Mouse (Mus musculus): ENCODE measurements at regions not wholly inside any gene's neighbourhood (a gene's known extent, or its start where the extent isn't known, plus 50 kb on each side); places are given as distances from the start of the nearest gene placed in this dataset.

DNA sequence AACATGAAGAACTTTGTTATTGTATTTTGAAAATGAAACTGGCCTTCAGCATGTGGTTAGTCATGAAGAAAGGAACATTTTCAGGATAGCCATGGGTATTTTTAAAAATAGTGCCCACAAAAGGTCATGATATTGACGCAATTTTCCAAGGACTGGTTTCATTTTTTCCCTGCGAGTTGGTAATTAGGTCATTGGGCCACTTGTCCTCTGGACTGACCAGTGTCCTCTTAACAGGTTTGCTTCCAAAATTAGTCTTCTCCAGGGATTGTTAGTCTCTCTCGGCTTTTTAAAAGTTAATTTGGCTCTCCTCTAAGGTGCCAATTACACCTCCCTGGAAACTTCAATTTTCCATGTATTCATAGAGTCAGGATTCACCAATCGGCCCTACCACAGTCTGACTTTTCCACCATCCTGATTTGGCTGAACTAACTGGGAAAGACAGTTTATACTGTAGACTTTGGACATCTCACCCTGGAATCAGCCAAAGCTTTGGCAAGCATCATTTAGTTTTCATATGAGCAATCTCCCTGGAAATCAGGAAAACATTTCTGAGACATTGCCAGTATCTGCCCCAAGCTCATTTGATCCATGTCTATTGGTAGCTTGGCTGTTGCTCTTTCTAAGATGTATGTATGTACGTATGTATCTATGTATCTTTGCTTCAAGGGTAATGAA, 562.8 kb upstream of the Sox9 start:
- no peak overlapping the region for H3K4me2 ChIP-seq (ENCODE audit: low read depth, low read length)
- H3K9ac ChIP-seq (ENCODE audit: low read depth, low read length), result no peak overlapping the region
- WGBS, result 94% methylated on average over 5 of the region's 5 CpGs
- no peaks in the 10 kb centered on the region for H3K27me3 ChIP-seq (replicated peaks; ENCODE audit: control insufficient read depth, insufficient read depth, low read length)
- ATAC-seq, result no peak
- no peaks in the 10 kb centered on the region for H3K36me3 ChIP-seq (ENCODE audit: control insufficient read depth, insufficient read depth, low read length)
- no peaks in the 10 kb centered on the region for H3K4me1 ChIP-seq (ENCODE audit: control insufficient read depth, insufficient read depth, low read length)
- no peaks in the 10 kb centered on the region for H3K9me3 ChIP-seq (ENCODE audit: control insufficient read depth, low read length)
- H3K27ac ChIP-seq (ENCODE audit: low read length), result no peak overlapping the region
- H3K4me3 ChIP-seq (ENCODE audit: low read length), result no peak overlapping the region

DNA sequence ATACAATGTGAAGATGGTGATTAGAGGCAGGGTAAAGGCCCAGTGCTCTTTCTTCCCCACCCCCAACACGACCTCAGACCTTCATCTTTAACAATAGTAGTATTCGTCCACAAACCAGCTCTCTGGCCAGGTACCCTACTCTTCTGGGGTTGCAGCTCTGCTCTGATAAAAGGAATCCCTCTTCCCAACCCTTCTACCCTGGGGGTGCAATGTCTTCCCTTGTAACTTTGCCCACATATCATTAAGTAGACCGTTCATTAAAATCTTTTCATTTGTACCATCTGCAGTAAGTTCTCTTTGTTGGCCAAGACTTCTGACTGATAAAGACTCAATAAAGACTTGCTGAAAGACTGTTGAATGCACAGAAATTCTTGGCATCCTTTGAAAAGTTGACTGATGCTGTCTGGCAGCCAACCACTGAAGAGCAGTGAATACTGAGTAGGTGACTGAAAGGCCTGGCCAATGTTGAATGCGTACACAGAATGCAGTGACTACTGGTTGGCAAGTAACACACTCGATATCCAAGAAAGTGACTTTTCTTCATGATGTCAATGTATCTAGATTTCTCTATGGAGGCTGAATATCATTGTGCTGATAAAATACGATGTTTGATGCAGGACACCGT, 547.4 kb upstream of the Sox9 start:
- Histone ChIP-seq H3K4me3 (ENCODE audit: low read length) (no peak overlapping the region), H3K36me3 (ENCODE audit: control insufficient read depth, insufficient read depth, low read length) (no peaks in the 10 kb centered on the region), H3K27me3 (replicated peaks; ENCODE audit: control insufficient read depth, insufficient read depth, low read length) (no peaks in the 10 kb centered on the region), H3K9me3 (ENCODE audit: control insufficient read depth, low read length) (no peaks in the 10 kb centered on the region), H3K4me1 (ENCODE audit: control insufficient read depth, insufficient read depth, low read length) (no peaks in the 10 kb centered on the region; the same call in 1 of the 2 replicates), H3K27ac (ENCODE audit: low read length) (no peak overlapping the region), H3K9ac (ENCODE audit: low read depth, low read length) (no peak overlapping the region), H3K4me2 (ENCODE audit: low read depth, low read length) (no peak overlapping the region)
- ATAC-seq, result no peak
- WGBS, result 85% methylated on average over 7 of the region's 7 CpGs

DNA sequence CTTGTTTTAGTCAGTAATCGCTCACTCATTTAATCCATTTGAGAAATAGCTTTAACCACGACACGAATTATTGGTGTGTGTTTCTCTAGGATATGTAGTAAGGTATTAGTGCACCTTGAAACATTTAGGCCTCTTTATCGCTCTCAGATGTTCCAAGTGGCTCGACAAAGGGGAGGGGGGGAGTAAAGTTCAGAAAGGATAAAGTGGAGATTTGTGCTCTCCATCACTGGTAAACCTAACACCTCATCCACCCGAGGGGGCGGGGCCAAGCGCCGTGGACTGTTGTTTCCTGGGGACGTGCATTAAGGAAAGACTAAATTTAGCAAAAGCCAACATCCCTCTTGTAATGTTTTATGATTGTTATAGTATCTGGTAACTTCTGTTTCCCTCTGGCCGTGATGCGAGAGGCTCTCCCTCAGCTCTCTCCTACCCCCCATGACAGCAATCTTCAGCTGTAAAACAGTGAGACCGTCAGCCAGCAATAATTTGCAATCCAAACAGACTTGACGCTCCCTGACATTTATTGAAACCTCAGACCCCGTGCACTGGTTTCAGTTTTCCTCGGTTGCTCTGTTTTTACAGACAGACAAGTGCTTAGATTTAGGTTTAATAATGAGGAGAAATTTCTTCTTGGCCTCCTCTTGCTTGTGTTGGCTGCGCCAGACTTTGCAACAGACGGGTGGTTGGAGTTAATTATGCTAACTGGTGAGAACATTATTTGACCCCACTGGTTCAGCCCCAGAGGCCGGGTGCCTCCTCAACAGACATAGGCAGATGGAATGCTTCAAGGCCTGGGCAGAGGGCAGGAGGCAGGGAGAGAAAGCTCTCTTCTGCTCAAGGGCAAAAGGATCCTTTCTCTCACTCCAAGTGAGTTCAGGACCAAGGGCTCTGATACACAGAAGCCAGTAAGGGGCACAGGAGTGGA, 542.8 kb upstream of the Sox9 start:
- Histone ChIP-seq H3K36me3 (ENCODE audit: control insufficient read depth, insufficient read depth, low read length) (no peaks in the 10 kb centered on the region), H3K4me1 (ENCODE audit: control insufficient read depth, insufficient read depth, low read length) (no peaks in the 10 kb centered on the region; the same call in 1 of the 2 replicates), H3K27me3 (replicated peaks; ENCODE audit: control insufficient read depth, insufficient read depth, low read length) (no peaks in the 10 kb centered on the region), H3K9ac (ENCODE audit: low read depth, low read length) (no peak overlapping the region), H3K4me3 (ENCODE audit: low read length) (no peak overlapping the region), H3K4me2 (ENCODE audit: low read depth, low read length) (no peak overlapping the region), H3K27ac (ENCODE audit: low read length) (no peak overlapping the region), H3K9me3 (ENCODE audit: control insufficient read depth, low read length) (no peaks in the 10 kb centered on the region)
- WGBS, result 42% methylated on average over 19 of the region's 19 CpGs
- no peak for ATAC-seq

DNA sequence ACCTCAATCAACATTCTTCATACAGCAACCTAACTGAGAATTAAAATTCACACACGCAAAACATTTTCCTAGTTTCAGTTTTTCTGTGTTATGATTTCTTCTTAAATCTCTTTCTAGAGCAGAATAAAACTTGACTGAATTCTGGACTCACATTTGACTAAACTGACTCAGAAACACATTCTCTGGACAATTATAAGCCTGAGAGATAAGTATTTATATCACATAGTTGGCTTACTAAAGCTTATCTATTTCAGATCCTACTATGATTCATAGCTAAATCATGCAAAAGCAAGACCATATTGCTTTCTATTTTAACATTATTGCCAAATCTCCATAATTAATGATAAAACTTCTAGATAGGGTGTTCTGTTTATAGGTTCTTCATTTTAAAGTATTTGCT, 529.5 kb upstream of the Sox9 start:
- H3K9me3 ChIP-seq (ENCODE audit: control insufficient read depth, low read length), result no peaks in the 10 kb centered on the region
- no peak overlapping the region for H3K9ac ChIP-seq (ENCODE audit: low read depth, low read length)
- H3K27ac ChIP-seq (ENCODE audit: low read length), result no peak overlapping the region
- H3K4me1 ChIP-seq (ENCODE audit: control insufficient read depth, insufficient read depth, low read length), result no peaks in the 10 kb centered on the region
- H3K4me3 ChIP-seq (ENCODE audit: low read length), result no peak overlapping the region
- no peak for ATAC-seq
- no peaks in the 10 kb centered on the region for H3K36me3 ChIP-seq (ENCODE audit: control insufficient read depth, insufficient read depth, low read length)
- WGBS, result 88% methylated on average over 1 of the region's 1 CpGs
- H3K27me3 ChIP-seq (replicated peaks; ENCODE audit: control insufficient read depth, insufficient read depth, low read length), result no peaks in the 10 kb centered on the region
- H3K4me2 ChIP-seq (ENCODE audit: low read depth, low read length), result no peak overlapping the region

DNA sequence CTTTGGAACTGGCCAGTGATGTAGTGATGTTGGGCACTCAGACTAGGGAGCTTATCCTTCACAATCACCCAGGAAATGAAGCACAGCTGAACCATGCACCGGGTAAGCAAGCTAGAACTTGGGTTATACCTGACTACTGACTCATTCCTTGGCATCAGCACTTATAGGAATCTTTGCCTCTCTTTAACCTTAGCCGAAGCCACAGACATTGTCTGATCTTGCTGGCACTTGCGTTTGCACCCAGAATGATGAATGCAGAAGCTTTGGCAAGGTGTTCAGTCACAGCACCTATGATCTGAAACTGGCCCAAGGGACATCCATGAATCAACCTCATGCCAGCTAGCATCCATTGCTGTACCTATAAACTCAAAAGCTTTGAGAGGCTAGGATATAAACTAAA, 529.0 kb upstream of the Sox9 start:
- H3K4me1 ChIP-seq (ENCODE audit: control insufficient read depth, insufficient read depth, low read length), result no peaks in the 10 kb centered on the region
- H3K36me3 ChIP-seq (ENCODE audit: control insufficient read depth, insufficient read depth, low read length), result no peaks in the 10 kb centered on the region
- H3K9me3 ChIP-seq (ENCODE audit: control insufficient read depth, low read length), result no peaks in the 10 kb centered on the region
- WGBS, result 88% methylated on average over 3 of the region's 3 CpGs
- no peak overlapping the region for H3K4me3 ChIP-seq (ENCODE audit: low read length)
- H3K9ac ChIP-seq (ENCODE audit: low read depth, low read length), result no peak overlapping the region
- H3K27ac ChIP-seq (ENCODE audit: low read length), result no peak overlapping the region
- ATAC-seq, result no peak
- no peak overlapping the region for H3K4me2 ChIP-seq (ENCODE audit: low read depth, low read length)
- H3K27me3 ChIP-seq (replicated peaks; ENCODE audit: control insufficient read depth, insufficient read depth, low read length), result no peaks in the 10 kb centered on the region

DNA sequence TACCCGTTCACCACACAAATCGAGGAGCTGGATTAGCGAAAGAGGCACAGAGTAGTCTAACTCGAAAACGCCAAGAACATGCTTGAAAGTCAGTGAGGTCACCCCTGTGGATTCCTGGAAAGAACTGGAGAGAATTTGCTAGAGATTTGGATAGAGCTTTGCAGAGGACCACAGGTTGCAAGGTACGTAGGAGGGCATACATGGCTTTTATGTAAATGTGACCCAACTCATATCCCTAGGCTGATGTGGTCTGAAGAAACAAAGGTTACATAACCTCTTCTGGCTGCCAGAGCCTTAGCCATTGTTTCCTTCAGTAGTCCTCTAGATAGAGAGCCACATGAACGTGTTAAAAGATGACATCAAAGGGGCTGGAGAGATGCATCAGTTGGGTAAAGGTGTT, 525.7 kb upstream of the Sox9 start:
- no peaks in the 10 kb centered on the region for H3K4me1 ChIP-seq (ENCODE audit: control insufficient read depth, insufficient read depth, low read length)
- no peaks in the 10 kb centered on the region for H3K36me3 ChIP-seq (ENCODE audit: control insufficient read depth, insufficient read depth, low read length)
- H3K27me3 ChIP-seq (replicated peaks; ENCODE audit: control insufficient read depth, insufficient read depth, low read length), result no peaks in the 10 kb centered on the region
- no peak overlapping the region for H3K4me3 ChIP-seq (ENCODE audit: low read length)
- H3K9me3 ChIP-seq (ENCODE audit: control insufficient read depth, low read length), result no peaks in the 10 kb centered on the region
- H3K9ac ChIP-seq (ENCODE audit: low read depth, low read length), result no peak overlapping the region
- ATAC-seq, result no peak
- H3K27ac ChIP-seq (ENCODE audit: low read length), result no peak overlapping the region
- WGBS, result 85% methylated on average over 7 of the region's 7 CpGs
- H3K4me2 ChIP-seq (ENCODE audit: low read depth, low read length), result no peak overlapping the region

DNA sequence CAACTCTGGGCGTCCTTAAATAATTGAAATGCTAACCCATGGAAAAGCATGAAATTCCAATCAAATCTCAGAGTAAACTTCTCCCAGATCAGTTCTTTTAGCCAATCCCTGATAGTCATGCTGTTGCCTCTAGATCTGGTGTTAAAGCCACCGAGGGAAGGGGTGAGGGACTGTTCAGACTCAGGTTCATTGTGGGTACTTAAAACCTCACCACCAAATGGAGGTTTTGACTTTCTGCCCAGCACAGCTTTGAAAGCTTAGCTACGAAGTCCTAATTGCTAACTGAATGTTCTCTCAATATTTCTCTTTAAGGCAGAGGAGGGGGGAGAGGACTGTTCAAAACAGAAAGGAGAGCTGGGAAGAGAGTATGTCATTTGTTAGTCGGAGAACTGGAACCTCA, 517.9 kb upstream of the Sox9 start:
- Histone ChIP-seq H3K27ac (ENCODE audit: low read length) (no peak overlapping the region), H3K9ac (ENCODE audit: low read depth, low read length) (no peak overlapping the region), H3K27me3 (replicated peaks; ENCODE audit: control insufficient read depth, insufficient read depth, low read length) (no peaks in the 10 kb centered on the region), H3K36me3 (ENCODE audit: control insufficient read depth, insufficient read depth, low read length) (no peaks in the 10 kb centered on the region), H3K4me2 (ENCODE audit: low read depth, low read length) (no peak overlapping the region), H3K9me3 (ENCODE audit: control insufficient read depth, low read length) (no peaks in the 10 kb centered on the region), H3K4me1 (ENCODE audit: control insufficient read depth, insufficient read depth, low read length) (no peaks in the 10 kb centered on the region), H3K4me3 (ENCODE audit: low read length) (no peak overlapping the region)
- 77% methylated on average over 4 of the region's 4 CpGs for WGBS
- ATAC-seq, result no peak

DNA sequence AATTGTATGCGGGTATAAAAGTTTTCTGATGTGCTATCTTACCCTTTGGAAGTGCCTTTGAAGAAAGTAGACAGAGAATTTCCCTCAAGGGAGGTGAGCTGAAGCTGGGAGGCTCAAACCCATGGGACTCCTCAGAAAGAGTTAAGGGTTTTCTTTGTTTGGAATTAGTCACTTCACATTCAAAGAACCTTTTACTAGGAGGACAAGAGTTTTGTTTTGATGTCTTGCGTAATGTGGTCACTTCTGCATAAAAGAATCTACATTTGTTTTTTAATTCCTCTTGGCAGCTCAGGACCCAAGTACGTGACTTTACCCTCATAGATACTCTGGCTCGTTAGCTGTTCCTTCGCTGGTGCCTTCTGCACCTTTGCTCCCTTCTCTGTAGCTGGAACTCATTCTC, 511.1 kb upstream of the Sox9 start:
- Histone ChIP-seq H3K4me2 (ENCODE audit: low read depth, low read length) (no peak overlapping the region), H3K4me3 (ENCODE audit: low read length) (no peak overlapping the region), H3K27me3 (replicated peaks; ENCODE audit: control insufficient read depth, insufficient read depth, low read length) (no peaks in the 10 kb centered on the region), H3K9ac (ENCODE audit: low read depth, low read length) (no peak overlapping the region), H3K9me3 (ENCODE audit: control insufficient read depth, low read length) (no peaks in the 10 kb centered on the region), H3K27ac (ENCODE audit: low read length) (no peak overlapping the region), H3K4me1 (ENCODE audit: control insufficient read depth, insufficient read depth, low read length) (no peaks in the 10 kb centered on the region), H3K36me3 (ENCODE audit: control insufficient read depth, insufficient read depth, low read length) (no peaks in the 10 kb centered on the region)
- 90% methylated on average over 5 of the region's 5 CpGs for WGBS
- no peak for ATAC-seq

DNA sequence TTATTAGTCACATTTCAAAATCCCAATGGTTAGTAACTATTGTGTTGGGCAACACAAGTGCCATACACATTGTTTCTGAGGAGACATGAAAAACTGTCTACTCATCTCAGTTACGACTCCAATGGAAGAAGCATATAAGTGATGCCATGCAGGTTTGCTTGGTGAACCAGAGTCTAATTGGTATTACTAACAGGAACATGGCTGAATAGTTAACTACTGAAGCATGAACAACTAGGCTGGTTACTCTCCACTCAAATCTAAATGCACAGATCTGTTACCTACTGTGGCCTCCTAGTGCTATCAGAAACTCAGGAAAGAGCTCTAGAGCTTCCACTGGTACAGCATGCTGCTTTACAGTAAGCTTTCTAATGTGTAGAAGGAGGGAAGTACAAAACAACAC, 503.5 kb upstream of the Sox9 start:
- Histone ChIP-seq H3K4me3 (ENCODE audit: low read length) (no peak overlapping the region), H3K27ac (ENCODE audit: low read length) (no peak overlapping the region), H3K4me2 (ENCODE audit: low read depth, low read length) (no peak overlapping the region), H3K36me3 (ENCODE audit: control insufficient read depth, insufficient read depth, low read length) (no peaks in the 10 kb centered on the region), H3K4me1 (ENCODE audit: control insufficient read depth, insufficient read depth, low read length) (no peaks in the 10 kb centered on the region), H3K27me3 (replicated peaks; ENCODE audit: control insufficient read depth, insufficient read depth, low read length) (no peaks in the 10 kb centered on the region), H3K9ac (ENCODE audit: low read depth, low read length) (no peak overlapping the region), H3K9me3 (ENCODE audit: control insufficient read depth, low read length) (no peaks in the 10 kb centered on the region)
- no peak for ATAC-seq
- WGBS, result 84% methylated on average over 1 of the region's 1 CpGs

Measured in intestine, embryonic 16.5 days (tissue).